Mouse (Mus musculus) limb, embryonic 12.5 days (tissue): ENCODE results near the gene Tmed11. TPM values are rescaled to one million over a fixed set of nuclear protein-coding genes. Genes with fewer than 3 reads are reported as not detected.

Source experiments
- ATAC-seq: fragments of 200-750 bp; cut with Nextera tagmentation; 2 replicates; pipeline ENCODE4 v1.8.0; 2017; ENCODE audit warnings: low read depth, moderate TSS enrichment; ENCODE audit not compliant: insufficient number of reproducible peaks, insufficient read depth, low FRiP score, low TSS enrichment
- H3K27ac ChIP-seq: fragments of 300-500 bp; sonication (generic); 2 replicates; pipeline ENCODE4 v1.5.1; 2016; ENCODE audit warnings: mild to moderate bottlenecking, moderate library complexity
- H3K27me3 ChIP-seq: fragments of 300-500 bp; sonication (generic); 2 replicates; pipeline ENCODE4 v1.6.1; 2016; ENCODE audit warnings: mild to moderate bottlenecking, moderate library complexity
- H3K36me3 ChIP-seq: fragments of 300-500 bp; sonication (generic); 2 replicates; pipeline ENCODE4 v1.6.1; 2016; ENCODE audit warnings: mild to moderate bottlenecking, moderate library complexity
- H3K4me1 ChIP-seq: fragments of 300-500 bp; sonication (generic); replicated peaks from 2 replicates; pipeline ENCODE4 v1.6.1; 2016
- H3K4me2 ChIP-seq: fragments of 300-500 bp; sonication (generic); 2 replicates; pipeline ENCODE4 v1.6.1; 2016; ENCODE audit warnings: mild to moderate bottlenecking, moderate library complexity
- H3K4me3 ChIP-seq: fragments of 300-500 bp; sonication (generic); replicated peaks from 2 replicates; pipeline ENCODE4 v1.5.1; 2016; ENCODE audit warnings: mild to moderate bottlenecking
- H3K9ac ChIP-seq: fragments of 300-500 bp; sonication (generic); replicated peaks from 2 replicates; pipeline ENCODE4 v1.6.1; 2016; ENCODE audit warnings: mild to moderate bottlenecking, moderate library complexity
- H3K9me3 ChIP-seq: fragments of 300-500 bp; sonication (generic); 2 replicates; pipeline ENCODE4 v1.6.1; 2016; ENCODE audit warnings: mild to moderate bottlenecking, moderate library complexity
- WGBS: fragments of 180-500 bp; shearing (Covaris S2); methylation state at CpG from one replicate; pipeline ENCODE4 v1.1.7; 2016; 5-methylcytosine and 5-hydroxymethylcytosine counted together
- polyA plus RNA-seq: library from polyadenylated mRNA; unstranded; fragments of >200 nt; fragmentation: Nextera tagmentation; extraction: Ambion mirVana; gene quantifications from 2 replicates; pipeline ENCODE4 v1.2.1, GENCODE M21; 2016

Tmed11 gene
- polyA plus RNA-seq, 1 experiment from 2014 or later, result not detected

DNA sequence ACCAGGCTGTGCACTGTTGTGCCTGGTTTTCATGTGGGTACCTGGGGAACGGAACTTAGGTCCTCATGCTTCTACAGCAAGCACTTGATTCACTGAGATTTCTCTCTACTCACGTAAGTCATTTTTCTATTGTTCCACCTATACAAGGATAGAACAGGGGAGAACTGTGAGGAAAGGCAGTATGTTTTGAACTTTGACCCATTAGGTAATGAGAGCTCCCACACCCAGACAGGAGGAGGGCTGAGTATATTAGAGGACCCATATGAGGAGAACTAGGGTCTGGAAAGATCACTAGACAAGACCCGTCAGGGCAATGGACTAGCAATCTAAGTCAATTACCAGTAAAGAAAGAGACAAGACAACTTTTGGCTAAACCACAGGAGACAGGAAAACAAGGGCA is 50.5 kb downstream of the Tmed11 start:
- Histone ChIP-seq H3K4me3 (no peak overlapping the region), H3K9me3 (no peaks in the 10 kb centered on the region), H3K36me3 (no peaks in the 10 kb centered on the region), H3K4me2 (no peak overlapping the region), H3K27ac (no peak overlapping the region), H3K27me3 (no peaks in the 10 kb centered on the region), H3K9ac (no peak overlapping the region), H3K4me1 (no peaks in the 10 kb centered on the region)
- 88% methylated on average over 3 of the region's 3 CpGs for WGBS
- no peak for ATAC-seq

DNA sequence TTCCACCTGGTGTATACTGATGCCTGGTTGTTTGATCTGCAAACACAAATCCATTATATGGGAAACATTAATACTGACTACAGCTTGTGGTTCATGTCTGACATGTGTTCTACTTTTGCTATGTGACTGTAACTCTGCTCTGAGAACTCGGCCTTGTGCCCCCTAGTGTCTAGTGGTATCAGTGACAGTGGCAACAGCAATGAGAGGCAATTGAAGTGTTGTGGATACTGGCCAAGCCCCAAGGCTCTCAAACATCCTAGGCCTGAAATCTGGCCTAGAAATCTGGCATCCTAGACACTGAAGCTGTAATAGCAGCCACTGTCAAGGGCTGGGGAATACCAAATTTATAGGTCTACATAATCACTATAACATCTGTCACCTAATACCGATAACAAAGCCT is 51.3 kb downstream of the Tmed11 start:
- Histone ChIP-seq H3K36me3 (no peaks in the 10 kb centered on the region), H3K27me3 (no peaks in the 10 kb centered on the region), H3K4me2 (no peak overlapping the region), H3K9me3 (no peaks in the 10 kb centered on the region), H3K4me1 (no peaks in the 10 kb centered on the region; the same call in 1 of the 2 replicates), H3K27ac (no peak overlapping the region), H3K9ac (no peak overlapping the region), H3K4me3 (no peak overlapping the region)
- ATAC-seq, result no peak
- whole genome bisulfite sequencing, result 63% methylated on average over 2 of the region's 2 CpGs

DNA sequence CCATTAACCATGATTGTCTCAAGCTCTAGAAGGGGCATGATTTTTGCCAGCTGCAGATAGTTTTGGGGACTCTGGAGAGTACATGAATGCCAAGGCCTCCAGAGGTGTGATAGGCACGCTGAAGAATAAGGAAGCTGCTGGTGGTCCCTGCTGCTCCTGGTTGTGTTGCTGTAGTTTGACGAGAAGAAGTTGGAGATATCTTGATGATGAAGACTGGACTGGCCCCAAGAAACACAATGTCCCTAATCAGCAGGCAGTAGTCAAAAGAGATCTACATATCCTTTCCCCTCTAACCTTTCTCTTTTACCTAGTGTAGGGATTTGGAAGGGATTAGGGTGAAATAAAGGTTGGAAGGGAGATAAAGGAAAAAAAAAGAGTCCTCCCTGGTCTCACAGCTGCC is 52.6 kb downstream of the Tmed11 start:
- ATAC-seq, result no peak
- Histone ChIP-seq H3K4me2 (no peak overlapping the region), H3K9ac (no peak overlapping the region), H3K4me1 (no peaks in the 10 kb centered on the region; the same call in 1 of the 2 replicates), H3K36me3 (no peaks in the 10 kb centered on the region), H3K27me3 (no peaks in the 10 kb centered on the region), H3K4me3 (no peak overlapping the region), H3K9me3 (no peaks in the 10 kb centered on the region), H3K27ac (no peak overlapping the region)
- WGBS, result 70% methylated on average over 2 of the region's 2 CpGs

DNA sequence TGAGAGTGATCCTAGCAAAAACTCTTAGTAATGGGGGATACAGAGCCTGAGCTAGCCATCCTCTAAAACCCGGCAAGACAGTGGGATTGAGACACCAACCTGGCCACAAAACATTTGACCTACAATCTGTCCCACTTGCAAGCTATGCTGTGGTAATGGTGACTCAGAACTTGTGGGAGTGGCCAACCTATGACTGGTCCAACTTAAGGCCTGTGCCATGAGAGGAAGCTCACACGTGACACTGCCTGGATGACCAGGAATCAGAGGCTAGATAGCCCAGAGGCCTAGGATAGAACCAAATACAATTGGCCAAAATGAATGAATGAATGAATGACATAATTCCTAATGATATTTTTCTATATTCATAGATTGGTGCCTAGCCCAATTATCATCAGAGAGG is 53.3 kb downstream of the Tmed11 start:
- Histone ChIP-seq H3K4me2 (no peak overlapping the region), H3K4me3 (no peak overlapping the region), H3K27ac (no peak overlapping the region), H3K36me3 (no peaks in the 10 kb centered on the region), H3K9ac (no peak overlapping the region), H3K9me3 (no peaks in the 10 kb centered on the region), H3K4me1 (no peaks in the 10 kb centered on the region; the same call in 1 of the 2 replicates), H3K27me3 (no peaks in the 10 kb centered on the region)
- 77% methylated on average over 2 of the region's 2 CpGs for WGBS
- no peak for ATAC-seq

DNA sequence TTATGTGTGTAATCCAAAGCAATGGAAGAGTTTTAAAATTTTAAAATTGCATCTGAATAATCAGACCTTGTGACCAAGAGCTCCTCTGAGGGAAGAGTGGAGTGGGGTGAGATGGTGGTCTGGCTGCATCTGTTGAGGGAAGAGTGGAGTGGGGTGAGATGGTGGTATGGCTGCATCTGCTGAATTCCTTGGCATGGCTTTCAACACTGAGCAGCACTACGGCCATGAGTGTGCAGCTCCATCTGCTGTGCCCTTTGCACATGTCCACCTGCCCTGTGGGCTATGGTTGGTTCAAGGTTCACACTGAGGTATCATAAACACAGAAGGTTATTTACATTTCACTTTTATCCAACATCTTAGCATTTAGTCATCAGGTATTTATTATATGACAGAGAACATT is 67.7 kb downstream of the Tmed11 start:
- no peak overlapping the region for H3K4me2 ChIP-seq
- H3K9me3 ChIP-seq, result no peaks in the 10 kb centered on the region
- no peaks in the 10 kb centered on the region for H3K36me3 ChIP-seq
- WGBS, result 85% methylated on average over 1 of the region's 1 CpGs
- H3K4me1 ChIP-seq, result no peaks in the 10 kb centered on the region
- H3K4me3 ChIP-seq, result no peak overlapping the region
- H3K27me3 ChIP-seq, result no peaks in the 10 kb centered on the region
- H3K9ac ChIP-seq, result no peak overlapping the region
- no peak for ATAC-seq
- H3K27ac ChIP-seq, result no peak overlapping the region

Other genes starting within 250 kb of the Tmed11 start
- gene Cplx1, start 245.3 kb downstream of the Tmed11 start, polyA plus RNA-seq, result 0.33 and 0.46 TPM in 2 replicates
- 48.1 and 57.8 TPM in 2 replicates for gene Gak, start 165.6 kb downstream of the Tmed11 start, polyA plus RNA-seq
- gene Tmem175, start 165.6 kb downstream of the Tmed11 start, polyA plus RNA-seq, result 17.8 and 21.8 TPM in 2 replicates
- 13.1 and 13.6 TPM in 2 replicates for gene Idua, start 135.0 kb downstream of the Tmed11 start, polyA plus RNA-seq
- 17.6 and 17.7 TPM in 2 replicates for gene Dgkq, start 125.7 kb downstream of the Tmed11 start, polyA plus RNA-seq
- gene Slc26a1, start 119.8 kb downstream of the Tmed11 start, polyA plus RNA-seq, result 1.1 and 1.7 TPM in 2 replicates
- 55.2 and 61.3 TPM in 2 replicates for gene Fgfrl1, start 103.0 kb downstream of the Tmed11 start, polyA plus RNA-seq
- gene Rnf212, start 20.4 kb downstream of the Tmed11 start, polyA plus RNA-seq, result 0.33 and 1.7 TPM in 2 replicates
- not detected in 2 replicates for gene Vmn2r8, start 13.5 kb upstream of the Tmed11 start, polyA plus RNA-seq
- not detected in 2 replicates for gene Vmn2r9, start 57.2 kb upstream of the Tmed11 start, polyA plus RNA-seq
- not detected in 2 replicates for gene Vmn2r10, start 211.2 kb upstream of the Tmed11 start, polyA plus RNA-seq